Mouse (Mus musculus): ENCODE measurements around the gene Olfr310. TPM values are rescaled to one million over a fixed set of nuclear protein-coding genes. Genes with fewer than 3 reads are reported as not detected.

The Olfr310 gene
- total RNA-seq (2015) (not detected in 2 replicates), total RNA-seq (2017) (not detected in 2 replicates)

DNA sequence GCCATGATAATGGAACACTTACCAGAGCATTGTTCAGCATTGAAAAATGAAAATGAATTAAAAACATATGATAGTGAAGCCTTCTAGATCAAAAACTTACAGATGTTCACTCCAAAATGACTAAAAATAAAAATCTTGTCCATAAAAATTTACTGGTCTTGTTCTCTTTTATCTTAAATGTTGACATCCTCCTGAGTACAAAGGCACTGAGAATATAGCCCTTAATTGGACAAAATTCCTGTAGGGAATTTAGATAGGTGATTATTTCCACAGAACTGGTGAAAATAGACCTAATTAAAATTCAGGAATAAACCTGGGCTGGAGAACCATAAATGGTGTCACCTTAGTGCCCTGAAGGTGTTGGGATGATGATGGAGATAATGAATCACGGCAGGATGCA is at the start of gene Olfr310:
Gene Olfr310, minus strand, starts transcription at position 101 of the 400 bp plus-strand sequence.
- no peak for ATAC-seq (replicated peaks; ENCODE audit: poor library complexity)

DNA sequence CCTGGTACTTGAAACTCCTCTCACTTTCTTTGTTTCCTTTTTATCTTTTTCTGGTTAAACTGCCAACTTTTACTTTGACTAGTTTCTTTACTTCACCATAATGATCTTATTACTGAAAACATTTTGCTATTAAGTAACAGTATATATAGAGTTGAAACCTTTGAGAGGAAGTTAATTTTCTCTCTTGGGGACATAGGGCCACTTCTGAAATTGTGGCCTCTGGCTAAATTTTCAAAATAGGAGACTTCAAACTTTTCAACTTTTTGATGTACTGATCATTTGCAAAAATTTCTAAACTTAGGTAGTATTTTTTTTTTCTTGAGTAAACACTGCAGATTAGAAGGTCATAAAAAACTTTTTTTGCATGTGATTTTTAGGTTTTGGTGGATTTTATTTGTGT is 48.6 kb upstream of the Olfr310 start, which contains the start of gene Olfr308:
Gene Olfr308, minus strand, starts transcription at position 101 of the 400 bp plus-strand sequence.
- ATAC-seq (replicated peaks; ENCODE audit: poor library complexity), result no peak

DNA sequence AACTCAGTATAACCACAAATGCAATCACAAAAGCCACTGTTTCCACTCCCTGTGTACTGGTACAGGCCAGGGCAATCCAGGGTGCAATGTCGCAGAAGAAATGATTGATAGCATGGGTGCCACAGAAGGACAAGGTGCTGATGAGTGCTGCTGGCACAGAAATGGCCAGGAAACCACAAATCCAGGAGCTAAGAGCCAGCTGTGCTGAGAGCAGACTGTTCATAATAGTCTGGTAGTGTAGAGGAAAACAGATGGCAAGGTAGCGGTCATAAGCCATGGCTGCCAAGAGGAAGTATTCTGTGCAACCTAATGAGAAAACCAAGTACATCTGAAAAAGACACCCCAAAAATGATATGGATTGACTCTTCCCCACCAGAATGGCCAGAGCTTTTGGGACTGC is 44.4 kb upstream of the Olfr310 start:
- no peak for ATAC-seq (replicated peaks; ENCODE audit: poor library complexity)

DNA sequence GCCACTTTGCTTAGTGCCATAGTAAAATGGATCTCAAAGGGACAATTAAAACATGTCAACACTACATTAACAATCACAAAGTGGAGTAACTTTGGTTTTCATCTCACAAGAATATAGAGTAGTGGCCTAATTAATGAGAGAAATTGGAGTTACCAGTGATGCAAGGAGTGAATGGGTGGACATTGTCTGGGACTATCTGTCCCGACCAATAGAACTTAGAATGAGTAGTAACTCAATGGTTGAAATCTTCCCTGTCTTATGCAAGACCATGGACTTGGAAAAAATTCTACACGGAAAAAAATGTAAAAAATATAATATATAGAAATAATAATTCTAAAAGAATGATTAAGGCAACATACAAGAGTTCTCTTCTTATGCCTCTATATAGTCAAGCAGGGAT is 36.6 kb upstream of the Olfr310 start, which contains the start of gene Olfr309:
Gene Olfr309, minus strand, starts transcription at position 101 of the 400 bp plus-strand sequence.
- no peak for ATAC-seq (replicated peaks; ENCODE audit: poor library complexity)

DNA sequence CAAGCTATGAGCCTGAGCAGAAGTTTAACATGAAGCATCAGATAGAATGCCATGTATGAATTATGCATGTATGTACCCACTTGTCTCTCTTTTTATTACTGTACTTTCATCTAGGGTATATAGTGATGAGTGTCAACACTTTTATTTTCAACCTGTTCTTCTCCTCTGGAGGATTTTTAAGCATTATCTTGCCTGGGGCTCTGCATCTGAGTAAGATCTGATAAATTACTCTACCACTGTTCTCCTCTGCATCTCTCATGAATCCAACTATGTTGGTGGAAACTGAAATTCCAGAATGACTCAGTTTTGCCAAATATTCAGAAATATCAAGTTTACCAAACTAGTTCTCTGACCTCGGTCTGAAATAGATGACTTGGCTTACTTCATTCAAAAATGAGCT is 30.8 kb downstream of the Olfr310 start, which contains the start of gene Vmn2r76:
Gene Vmn2r76, minus strand, starts transcription at position 101 of the 400 bp plus-strand sequence.
- ATAC-seq (replicated peaks; ENCODE audit: poor library complexity), result no peak

Other genes starting within 250 kb of the Olfr310 start
- gene Vmn2r75, start 105.4 kb downstream of the Olfr310 start, total RNA-seq (2015), result not detected in 2 replicates
- gene Vmn2r75, start 105.4 kb downstream of the Olfr310 start, total RNA-seq (2017), result not detected in 2 replicates
- not detected in 2 replicates for gene Vmn2r76, start 30.9 kb downstream of the Olfr310 start, total RNA-seq (2015)
- gene Vmn2r76, start 30.9 kb downstream of the Olfr310 start, total RNA-seq (2017), result not detected in 2 replicates
- not detected in 2 replicates for gene Olfr309, start 36.5 kb upstream of the Olfr310 start, total RNA-seq (2015)
- gene Olfr309, start 36.5 kb upstream of the Olfr310 start, total RNA-seq (2017), result not detected in 2 replicates
- not detected in 2 replicates for gene Olfr308, start 48.5 kb upstream of the Olfr310 start, total RNA-seq (2015)
- not detected in 2 replicates for gene Olfr308, start 48.5 kb upstream of the Olfr310 start, total RNA-seq (2017)
- gene Olfr307, start 60.4 kb upstream of the Olfr310 start, total RNA-seq (2015), result not detected in 2 replicates
- not detected in 2 replicates for gene Olfr307, start 60.4 kb upstream of the Olfr310 start, total RNA-seq (2017)
- not detected in 2 replicates for gene Olfr305, start 89.8 kb upstream of the Olfr310 start, total RNA-seq (2015)
- not detected in 2 replicates for gene Olfr305, start 89.8 kb upstream of the Olfr310 start, total RNA-seq (2017)
- not detected in 2 replicates for gene Olfr304, start 109.5 kb upstream of the Olfr310 start, total RNA-seq (2015)
- not detected in 2 replicates for gene Olfr304, start 109.5 kb upstream of the Olfr310 start, total RNA-seq (2017)
- gene Olfr303, start 120.6 kb upstream of the Olfr310 start, total RNA-seq (2015), result not detected in 2 replicates
- not detected in 2 replicates for gene Olfr303, start 120.6 kb upstream of the Olfr310 start, total RNA-seq (2017)
- not detected in 2 replicates for gene Olfr301, start 126.7 kb upstream of the Olfr310 start, total RNA-seq (2015)
- gene Olfr301, start 126.7 kb upstream of the Olfr310 start, total RNA-seq (2017), result not detected in 2 replicates
- gene Olfr299, start 182.7 kb upstream of the Olfr310 start, total RNA-seq (2015), result not detected in 2 replicates
- not detected in 2 replicates for gene Olfr299, start 182.7 kb upstream of the Olfr310 start, total RNA-seq (2017)
- not detected in 2 replicates for gene Olfr298, start 215.3 kb upstream of the Olfr310 start, total RNA-seq (2015)
- not detected in 2 replicates for gene Olfr298, start 215.3 kb upstream of the Olfr310 start, total RNA-seq (2017)
- not detected in 2 replicates for gene Olfr297, start 242.8 kb upstream of the Olfr310 start, total RNA-seq (2015)
- not detected in 2 replicates for gene Olfr297, start 242.8 kb upstream of the Olfr310 start, total RNA-seq (2017)